Mouse (Mus musculus) hindbrain, embryonic 10.5 days (tissue): Measurements from ENCODE around the gene Tbx6. TPM values are rescaled to one million over a fixed set of nuclear protein-coding genes. Genes with fewer than 3 reads are reported as not detected.

Experiments
- polyA plus RNA-seq: library from polyadenylated mRNA; unstranded; fragments of >200 nt; fragmentation: Nextera tagmentation; extraction: Ambion mirVana; gene quantifications from 2 replicates; pipeline ENCODE4 v1.2.1, GENCODE M21; 2016

Gene Tbx6
- polyA plus RNA-seq, 1 experiment from 2014 or later: 0.47 TPM

Other genes with a start within 250 kb of the Tbx6 start
- 185 and 213 TPM in 2 replicates for gene Eif3c, start 215.1 kb upstream of the Tbx6 start, polyA plus RNA-seq
- gene Apobr, start 196.5 kb upstream of the Tbx6 start, polyA plus RNA-seq: 0.47 TPM in 2 replicates
- gene Cln3, start 195.7 kb upstream of the Tbx6 start, polyA plus RNA-seq: 27.3 and 29.9 TPM in 2 replicates
- not detected in 2 replicates for gene Il27, start 186.5 kb upstream of the Tbx6 start, polyA plus RNA-seq
- gene Nupr1, start 150.6 kb upstream of the Tbx6 start, polyA plus RNA-seq: 1.4 and 2.7 TPM in 2 replicates
- gene Sgf29, start 132.2 kb upstream of the Tbx6 start, polyA plus RNA-seq: 57.6 and 62.7 TPM in 2 replicates
- gene Sult1a1, start 105.1 kb upstream of the Tbx6 start, polyA plus RNA-seq: 0.19 and 0.30 TPM in 2 replicates
- 208 and 212 TPM in 2 replicates for gene Bola2, start 86.1 kb upstream of the Tbx6 start, polyA plus RNA-seq
- 15.3 and 16.6 TPM in 2 replicates for gene Slx1b, start 85.7 kb upstream of the Tbx6 start, polyA plus RNA-seq
- gene Coro1a, start 73.7 kb upstream of the Tbx6 start, polyA plus RNA-seq: 49.2 and 59.5 TPM in 2 replicates
- gene Mapk3, start 21.9 kb upstream of the Tbx6 start, polyA plus RNA-seq: 62.5 and 63.8 TPM in 2 replicates
- 0.55 and 1.3 TPM in 2 replicates for gene Gdpd3, start 15.1 kb upstream of the Tbx6 start, polyA plus RNA-seq
- 51.3 and 89.7 TPM in 2 replicates for gene Ypel3, start 4.5 kb upstream of the Tbx6 start, polyA plus RNA-seq
- 391 and 411 TPM in 2 replicates for gene Ppp4c, start 11.0 kb downstream of the Tbx6 start, polyA plus RNA-seq
- gene Fam57b, start 16.2 kb downstream of the Tbx6 start, polyA plus RNA-seq: 4.7 and 12.7 TPM in 2 replicates
- not detected in 2 replicates for gene 4930451I11Rik, start 50.2 kb downstream of the Tbx6 start, polyA plus RNA-seq
- 4.9 and 5.5 TPM in 2 replicates for gene Doc2a, start 65.9 kb downstream of the Tbx6 start, polyA plus RNA-seq
- gene Hirip3, start 80.5 kb downstream of the Tbx6 start, polyA plus RNA-seq: 38.7 and 48.1 TPM in 2 replicates
- 102 and 105 TPM in 2 replicates for gene Ino80e, start 80.9 kb downstream of the Tbx6 start, polyA plus RNA-seq
- gene Taok2, start 103.2 kb downstream of the Tbx6 start, polyA plus RNA-seq: 56.2 and 56.4 TPM in 2 replicates
- gene Tmem219, start 141.4 kb downstream of the Tbx6 start, polyA plus RNA-seq: 31.6 and 37.9 TPM in 2 replicates
- gene Kctd13, start 147.4 kb downstream of the Tbx6 start, polyA plus RNA-seq: 23.9 and 35.5 TPM in 2 replicates
- 0.41 and 1.2 TPM in 2 replicates for gene Asphd1, start 168.1 kb downstream of the Tbx6 start, polyA plus RNA-seq
- gene Sez6l2, start 169.1 kb downstream of the Tbx6 start, polyA plus RNA-seq: 2.3 and 7.6 TPM in 2 replicates
- gene Cdipt, start 194.4 kb downstream of the Tbx6 start, polyA plus RNA-seq: 92.5 and 103 TPM in 2 replicates
- 0.63 and 1.0 TPM in 2 replicates for gene Cdiptos, start 194.6 kb downstream of the Tbx6 start, polyA plus RNA-seq
- 5.0 and 6.1 TPM in 2 replicates for gene Mvp, start 233.1 kb downstream of the Tbx6 start, polyA plus RNA-seq
- gene Pagr1b, start 235.0 kb downstream of the Tbx6 start, polyA plus RNA-seq: 0.25 and 0.55 TPM in 2 replicates
- gene Pagr1a, start 235.9 kb downstream of the Tbx6 start, polyA plus RNA-seq: 84.3 and 130 TPM in 2 replicates
- 17.6 and 75.1 TPM in 2 replicates for gene Gm42742, start 239.6 kb downstream of the Tbx6 start, polyA plus RNA-seq
- gene Prrt2, start 239.7 kb downstream of the Tbx6 start, polyA plus RNA-seq: 3.3 and 4.4 TPM in 2 replicates
- 66.7 and 83.1 TPM in 2 replicates for gene Maz, start 245.6 kb downstream of the Tbx6 start, polyA plus RNA-seq